Mouse (Mus musculus): ENCODE results near the gene Brd7. TPM values are rescaled to one million over a fixed set of nuclear protein-coding genes. Genes with fewer than 3 reads are reported as not detected.

Gene Brd7
- total and polyA plus RNA-seq, 2 experiments: 12.7 to 22.7 TPM

GRCm38 (mm10) chr8:88390749-88391148 is 28.8 kb upstream of the Brd7 start:
- Histone ChIP-seq H3K36me3 (ENCODE audit: control insufficient read depth, insufficient read depth, low read length) (no peaks in the 10 kb centered on the region), H3K79me2 (ENCODE audit: control insufficient read depth, insufficient read depth, low read length) (no peaks in the 10 kb centered on the region), H3K27ac (replicated peaks; ENCODE audit: insufficient read depth, low read depth, low read length) (no peak overlapping the region), H3K27me3 (ENCODE audit: control insufficient read depth, insufficient read depth, low read length) (no peaks in the 10 kb centered on the region), H3K9ac (ENCODE audit: low read depth, low read length) (no peak overlapping the region), H3K4me3 (ENCODE audit: insufficient read depth, low read depth, low read length) (no peak overlapping the region), H3K4me1 (ENCODE audit: control insufficient read depth, insufficient read depth, low read length) (no peaks in the 10 kb centered on the region)
- WGBS: 86% methylated on average over 1 of the region's 1 CpGs
- DNase-seq (ENCODE audit: extremely low read depth, low read depth, low spot score): peak; percentile 8
- no peak for TF ChIP-seq POLR2A (IDR thresholded peaks at IDR 0.05; ENCODE audit: extremely low read depth, insufficient read depth, low read length)
- TF ChIP-seq CTCF (IDR thresholded peaks at IDR 0.05; ENCODE audit: low read depth, low read length): peak; percentile 41

- Histone ChIP-seq H3K79me2 (ENCODE audit: control insufficient read depth, insufficient read depth, low read length) (no peaks in the 10 kb centered on the region), H3K27ac (replicated peaks; ENCODE audit: insufficient read depth, low read depth, low read length) (no peak overlapping the region), H3K27me3 (ENCODE audit: control insufficient read depth, insufficient read depth, low read length) (no peaks in the 10 kb centered on the region), H3K36me3 (ENCODE audit: control insufficient read depth, insufficient read depth, low read length) (no peaks in the 10 kb centered on the region), H3K4me1 (ENCODE audit: control insufficient read depth, insufficient read depth, low read length) (no peaks in the 10 kb centered on the region), H3K9ac (ENCODE audit: low read depth, low read length) (no peak overlapping the region), H3K4me3 (ENCODE audit: insufficient read depth, low read depth, low read length) (no peak overlapping the region)
- TF ChIP-seq CTCF (IDR thresholded peaks at IDR 0.05; ENCODE audit: low read depth, low read length): no peak
- TF ChIP-seq POLR2A (IDR thresholded peaks at IDR 0.05; ENCODE audit: extremely low read depth, insufficient read depth, low read length): no peak
- 79% methylated on average over 7 of the region's 7 CpGs for WGBS
- DNase-seq (ENCODE audit: extremely low read depth, low read depth, low spot score): no peak
These were observed 26.8 kb upstream of the Brd7 start for GRCm38 (mm10) chr8:88388691-88389239.

DNA sequence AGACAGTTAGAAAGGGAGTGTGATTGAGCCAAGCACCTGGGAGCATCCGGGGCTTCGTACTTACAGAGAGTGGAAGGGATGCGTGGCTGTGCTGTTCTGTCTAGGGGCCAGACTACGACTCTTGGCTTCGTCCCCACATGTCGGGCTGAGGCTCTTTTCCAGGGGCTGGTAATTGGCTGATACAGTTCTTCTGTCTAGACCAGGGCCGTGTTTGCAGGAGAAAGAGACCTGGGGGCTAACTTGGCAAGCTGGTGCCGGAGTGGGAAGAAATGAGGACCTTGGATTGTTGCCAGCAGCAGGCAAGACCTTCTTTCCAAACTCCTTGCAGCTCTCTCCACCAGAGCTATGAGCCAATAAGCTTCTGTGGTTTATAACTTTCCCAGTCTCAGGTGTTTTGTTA is 25.9 kb upstream of the Brd7 start:
- DNase-seq (ENCODE audit: extremely low read depth, low read depth, low spot score): no peak
- Histone ChIP-seq H3K4me1 (ENCODE audit: control insufficient read depth, insufficient read depth, low read length) (no peaks in the 10 kb centered on the region), H3K79me2 (ENCODE audit: control insufficient read depth, insufficient read depth, low read length) (no peaks in the 10 kb centered on the region), H3K27ac (replicated peaks; ENCODE audit: insufficient read depth, low read depth, low read length) (no peak overlapping the region), H3K27me3 (ENCODE audit: control insufficient read depth, insufficient read depth, low read length) (no peaks in the 10 kb centered on the region), H3K9ac (ENCODE audit: low read depth, low read length) (no peak overlapping the region), H3K4me3 (ENCODE audit: insufficient read depth, low read depth, low read length) (no peak overlapping the region), H3K36me3 (ENCODE audit: control insufficient read depth, insufficient read depth, low read length) (no peaks in the 10 kb centered on the region)
- TF ChIP-seq POLR2A (IDR thresholded peaks at IDR 0.05; ENCODE audit: extremely low read depth, insufficient read depth, low read length) (no peak), CTCF (IDR thresholded peaks at IDR 0.05; ENCODE audit: low read depth, low read length) (no peak)
- WGBS: 86% methylated on average over 8 of the region's 8 CpGs

GRCm38 (mm10) chr8:88383164-88383556 is 21.2 kb upstream of the Brd7 start:
- Histone ChIP-seq H3K36me3 (ENCODE audit: control insufficient read depth, insufficient read depth, low read length) (no peaks in the 10 kb centered on the region), H3K27ac (replicated peaks; ENCODE audit: insufficient read depth, low read depth, low read length) (no peak overlapping the region), H3K9ac (ENCODE audit: low read depth, low read length) (no peak overlapping the region), H3K27me3 (ENCODE audit: control insufficient read depth, insufficient read depth, low read length) (peaks cover 3% of the 10 kb centered on the region; the same call in 1 of the 2 replicates), H3K4me3 (ENCODE audit: insufficient read depth, low read depth, low read length) (no peak overlapping the region), H3K79me2 (ENCODE audit: control insufficient read depth, insufficient read depth, low read length) (no peaks in the 10 kb centered on the region), H3K4me1 (ENCODE audit: control insufficient read depth, insufficient read depth, low read length) (no peaks in the 10 kb centered on the region)
- no peak for TF ChIP-seq CTCF (IDR thresholded peaks at IDR 0.05; ENCODE audit: low read depth, low read length)
- no peak for TF ChIP-seq POLR2A (IDR thresholded peaks at IDR 0.05; ENCODE audit: extremely low read depth, insufficient read depth, low read length)
- WGBS: 86% methylated on average over 2 of the region's 2 CpGs
- no peak for DNase-seq (ENCODE audit: extremely low read depth, low read depth, low spot score)

DNA sequence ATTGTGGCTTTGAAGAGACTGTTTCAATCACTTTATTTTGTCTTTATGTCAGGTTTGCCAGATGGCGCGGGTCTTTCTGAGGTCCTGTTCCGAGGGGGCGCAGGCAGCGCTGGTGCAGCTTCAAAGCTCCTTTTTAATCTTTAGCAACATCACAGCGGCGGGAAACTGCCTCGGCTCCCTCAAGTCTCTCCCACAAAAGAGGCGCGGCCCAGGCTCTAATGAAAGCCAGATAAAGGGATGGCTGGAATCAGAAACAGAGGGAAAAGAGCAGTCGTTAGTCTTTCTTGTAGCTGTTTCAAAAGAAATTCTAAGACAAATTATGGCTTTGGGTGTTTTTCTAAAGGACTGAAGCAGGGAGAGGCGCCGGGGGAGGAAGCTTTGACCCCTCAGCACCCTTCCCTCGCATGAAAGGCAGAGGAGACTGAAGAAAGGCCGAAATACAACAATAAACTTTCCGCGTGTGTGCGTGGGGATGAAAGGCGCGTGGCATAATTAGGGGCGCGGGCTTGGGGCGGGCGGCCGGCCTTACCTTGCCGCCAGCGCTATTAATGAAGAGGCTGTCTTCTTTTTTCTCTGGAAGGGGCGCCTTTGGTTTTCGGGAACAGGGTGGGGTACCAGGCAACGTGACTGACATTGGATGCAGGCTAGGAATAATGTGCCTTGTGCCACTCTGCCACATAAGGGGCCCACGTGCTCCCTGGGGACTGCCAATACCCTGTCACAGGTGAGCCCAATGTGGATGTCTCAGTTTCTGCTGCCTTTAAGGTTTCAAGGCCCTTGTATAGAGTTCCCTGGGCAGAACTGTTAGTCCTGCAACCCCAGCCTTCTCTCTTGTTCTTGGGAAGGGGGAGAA is 20.5 kb upstream of the Brd7 start:
- H3K36me3 ChIP-seq (ENCODE audit: control insufficient read depth, insufficient read depth, low read length): no peaks in the 10 kb centered on the region
- no peak overlapping the region for H3K4me3 ChIP-seq (ENCODE audit: insufficient read depth, low read depth, low read length)
- TF ChIP-seq POLR2A (IDR thresholded peaks at IDR 0.05; ENCODE audit: extremely low read depth, insufficient read depth, low read length): no peak
- TF ChIP-seq CTCF (IDR thresholded peaks at IDR 0.05; ENCODE audit: low read depth, low read length): no peak
- 85% methylated on average over 31 of the region's 31 CpGs for WGBS
- no peaks in the 10 kb centered on the region for H3K4me1 ChIP-seq (ENCODE audit: control insufficient read depth, insufficient read depth, low read length)
- no peak overlapping the region for H3K27ac ChIP-seq (replicated peaks; ENCODE audit: insufficient read depth, low read depth, low read length)
- no peaks in the 10 kb centered on the region for H3K79me2 ChIP-seq (ENCODE audit: control insufficient read depth, insufficient read depth, low read length)
- no peak for DNase-seq (ENCODE audit: extremely low read depth, low read depth, low spot score)
- H3K27me3 ChIP-seq (ENCODE audit: control insufficient read depth, insufficient read depth, low read length): peaks cover 3% of the 10 kb centered on the region; the same call in 1 of the 2 replicates
- no peak overlapping the region for H3K9ac ChIP-seq (ENCODE audit: low read depth, low read length)

- Histone ChIP-seq H3K9ac (ENCODE audit: low read depth, low read length) (no peak overlapping the region), H3K36me3 (ENCODE audit: control insufficient read depth, insufficient read depth, low read length) (no peaks in the 10 kb centered on the region), H3K4me1 (ENCODE audit: control insufficient read depth, insufficient read depth, low read length) (no peaks in the 10 kb centered on the region), H3K27me3 (ENCODE audit: control insufficient read depth, insufficient read depth, low read length) (peaks cover 3% of the 10 kb centered on the region; the same call in 1 of the 2 replicates), H3K4me3 (ENCODE audit: insufficient read depth, low read depth, low read length) (no peak overlapping the region), H3K27ac (replicated peaks; ENCODE audit: insufficient read depth, low read depth, low read length) (no peak overlapping the region), H3K79me2 (ENCODE audit: control insufficient read depth, insufficient read depth, low read length) (no peaks in the 10 kb centered on the region)
- WGBS: 73% methylated on average over 7 of the region's 7 CpGs
- TF ChIP-seq CTCF (IDR thresholded peaks at IDR 0.05; ENCODE audit: low read depth, low read length) (no peak), POLR2A (IDR thresholded peaks at IDR 0.05; ENCODE audit: extremely low read depth, insufficient read depth, low read length) (no peak)
- DNase-seq (ENCODE audit: extremely low read depth, low read depth, low spot score): no peak
These were observed 18.5 kb upstream of the Brd7 start for GRCm38 (mm10) chr8:88380497-88380896.
